Mouse (Mus musculus): Measurements from ENCODE around the gene Pter. TPM values are rescaled to one million over a fixed set of nuclear protein-coding genes. Genes with fewer than 3 reads are reported as not detected.

Gene Pter
- polyA plus RNA-seq, 1 experiment, result 25.2 TPM

GRCm38 (mm10) chr2:13039785-13040184, 115.9 kb downstream of the Pter start:
- Histone ChIP-seq H3K4me3 (ENCODE audit: insufficient read depth, low read length) (no peak overlapping the region), H3K27ac (ENCODE audit: insufficient read depth, low read length) (no peak overlapping the region), H3K4me1 (ENCODE audit: control insufficient read depth, insufficient read depth, low read length) (peaks cover 10% of the 10 kb centered on the region)
- TF ChIP-seq CTCF (IDR thresholded peaks at IDR 0.05; ENCODE audit: borderline replicate concordance, insufficient read depth, low read length), result no peak
- TF ChIP-seq POLR2A (IDR thresholded peaks at IDR 0.05; ENCODE audit: low read depth, low read length), result no peak

DNA sequence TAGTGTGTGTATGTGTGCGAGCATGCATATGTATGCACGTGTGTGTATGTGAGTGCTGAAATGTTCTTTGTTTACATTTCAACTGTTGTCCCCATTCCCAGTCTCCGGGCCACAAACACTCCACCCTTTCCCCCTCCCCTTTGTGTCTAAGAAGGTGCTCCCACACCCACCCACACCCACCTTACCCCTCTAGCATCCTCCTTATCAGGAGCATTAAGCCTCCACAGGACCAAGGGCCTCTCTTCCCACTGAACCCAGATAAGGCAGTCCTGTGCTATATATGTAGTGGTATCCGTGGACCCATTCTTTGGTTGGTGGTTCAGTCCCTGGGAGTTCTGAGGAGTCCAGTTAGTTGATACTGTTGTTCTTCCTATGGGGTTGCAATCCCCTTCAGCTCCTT, 120.7 kb downstream of the Pter start:
- Histone ChIP-seq H3K4me3 (ENCODE audit: insufficient read depth, low read length) (no peak overlapping the region), H3K27ac (ENCODE audit: insufficient read depth, low read length) (no peak overlapping the region), H3K4me1 (ENCODE audit: control insufficient read depth, insufficient read depth, low read length) (no peaks in the 10 kb centered on the region)
- TF ChIP-seq POLR2A (IDR thresholded peaks at IDR 0.05; ENCODE audit: low read depth, low read length), result no peak
- no peak for TF ChIP-seq CTCF (IDR thresholded peaks at IDR 0.05; ENCODE audit: borderline replicate concordance, insufficient read depth, low read length)

DNA sequence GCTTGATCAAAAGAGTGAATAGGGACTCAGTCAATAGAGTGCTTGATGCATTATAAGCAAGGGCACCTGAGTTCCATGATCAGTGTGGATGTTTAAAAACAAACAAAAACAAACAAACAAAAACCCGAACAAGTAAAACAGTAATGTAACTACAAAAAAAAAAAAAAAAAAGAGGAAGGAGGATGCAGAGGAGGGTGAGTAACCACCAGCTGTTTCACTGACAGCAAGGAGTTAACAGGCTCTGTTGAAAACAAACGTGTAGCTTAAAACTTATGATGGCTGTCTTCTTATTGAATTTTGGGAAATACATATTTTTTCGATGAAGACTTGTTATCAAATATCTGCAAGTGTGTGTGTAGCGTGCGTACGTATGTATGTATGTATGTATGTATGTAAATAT, 124.8 kb downstream of the Pter start:
- Histone ChIP-seq H3K4me1 (ENCODE audit: control insufficient read depth, insufficient read depth, low read length) (no peaks in the 10 kb centered on the region), H3K27ac (ENCODE audit: insufficient read depth, low read length) (no peak overlapping the region), H3K4me3 (ENCODE audit: insufficient read depth, low read length) (no peak overlapping the region)
- TF ChIP-seq POLR2A (IDR thresholded peaks at IDR 0.05; ENCODE audit: low read depth, low read length), result no peak
- no peak for TF ChIP-seq CTCF (IDR thresholded peaks at IDR 0.05; ENCODE audit: borderline replicate concordance, insufficient read depth, low read length)

Other genes with a start within 250 kb of the Pter start
- gene C1ql3, start 87.8 kb downstream of the Pter start, polyA plus RNA-seq (2011; ENCODE audit: insufficient read length, low read depth, missing spikeins), result 4.5 and 7.2 TPM in 2 replicates